Mouse (Mus musculus) ES-Bruce4 (cell line): Measurements from ENCODE around the gene Ghrl.

Source experiments
- CTCF ChIP-seq: IDR thresholded peaks from one replicate; pipeline ENCODE4 v1.8.1; 2011; ENCODE audit warnings: low read depth, low read length
- POLR2A ChIP-seq: IDR thresholded peaks from one replicate; pipeline ENCODE4 v1.8.1; 2011; ENCODE audit warnings: low read length; ENCODE audit not compliant: insufficient read depth

DNA sequence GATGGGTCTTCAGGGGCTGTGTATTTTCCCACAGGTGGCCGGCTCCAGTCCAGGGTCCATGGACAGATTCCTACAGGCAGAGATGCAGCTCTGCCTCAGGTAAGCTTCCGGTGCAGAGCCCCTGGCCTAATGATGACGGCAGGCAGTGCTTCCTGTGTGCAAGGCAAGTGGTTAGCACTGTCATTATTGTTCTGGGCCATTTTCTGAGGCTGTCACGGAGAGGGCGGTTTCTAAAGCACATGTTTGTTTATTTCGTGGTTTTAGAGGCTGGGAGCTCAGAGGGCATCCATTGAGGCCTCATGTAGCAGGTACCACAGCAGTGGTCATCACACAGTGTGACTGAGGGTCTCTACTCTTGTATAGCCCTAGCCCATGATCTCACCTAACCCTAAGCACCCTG lies 46.7 kb downstream of the Ghrl start:
- TF ChIP-seq CTCF = no peak
- no peak for TF ChIP-seq POLR2A
